Mouse (Mus musculus) embryonic facial prominence, embryonic 15.5 days (tissue): Measurements from ENCODE around the gene Cpm. TPM values are rescaled to one million over a fixed set of nuclear protein-coding genes. Genes with fewer than 3 reads are reported as not detected.

Source experiments
- ATAC-seq: fragments of 200-750 bp; cut with Nextera tagmentation; 2 replicates; pipeline ENCODE4 v1.8.0; 2017; ENCODE audit warnings: low read depth, moderate TSS enrichment; ENCODE audit not compliant: insufficient number of reproducible peaks, low FRiP score, low TSS enrichment
- H3K27ac ChIP-seq: fragments of 300-500 bp; sonication (generic); replicated peaks from 2 replicates; pipeline ENCODE4 v1.5.1; 2015; ENCODE audit warnings: mild to moderate bottlenecking, inconsistent platforms
- H3K27me3 ChIP-seq: fragments of 300-500 bp; sonication (generic); 2 replicates; pipeline ENCODE4 v1.6.1; 2015; ENCODE audit warnings: inconsistent platforms
- H3K36me3 ChIP-seq: fragments of 300-500 bp; sonication (generic); 2 replicates; pipeline ENCODE4 v1.6.1; 2015; ENCODE audit warnings: mild to moderate bottlenecking, inconsistent platforms
- H3K4me1 ChIP-seq: fragments of 300-500 bp; sonication (generic); 2 replicates; pipeline ENCODE4 v1.6.1; 2015; ENCODE audit warnings: inconsistent platforms
- H3K4me2 ChIP-seq: fragments of 300-500 bp; sonication (generic); replicated peaks from 2 replicates; pipeline ENCODE4 v1.6.1; 2015; ENCODE audit warnings: mild to moderate bottlenecking, inconsistent platforms
- H3K4me3 ChIP-seq: fragments of 300-500 bp; sonication (generic); replicated peaks from 2 replicates; pipeline ENCODE4 v1.5.1; 2015; ENCODE audit warnings: mild to moderate bottlenecking, inconsistent platforms
- H3K9ac ChIP-seq: fragments of 300-500 bp; sonication (generic); 2 replicates; pipeline ENCODE4 v1.6.1; 2015; ENCODE audit warnings: inconsistent platforms
- H3K9me3 ChIP-seq: fragments of 300-500 bp; sonication (generic); replicated peaks from 2 replicates; pipeline ENCODE4 v1.6.1; 2016; ENCODE audit warnings: inconsistent platforms
- WGBS: fragments of 180-500 bp; shearing (Covaris S2); methylation state at CpG from one replicate; pipeline ENCODE4 v1.1.7; 2015; 5-methylcytosine and 5-hydroxymethylcytosine counted together
- polyA plus RNA-seq: library from polyadenylated mRNA; unstranded; fragments of >200 nt; fragmentation: Nextera tagmentation; extraction: Ambion mirVana; gene quantifications from 2 replicates; pipeline ENCODE4 v1.2.1, GENCODE M21; 2015

Gene Cpm
- polyA plus RNA-seq, 1 experiment from 2014 or later, result 68.7 TPM

- no peak overlapping the region for H3K9ac ChIP-seq
- H3K4me3 ChIP-seq, result no peak overlapping the region
- no peak overlapping the region for H3K27ac ChIP-seq
- H3K9me3 ChIP-seq, result no peaks in the 10 kb centered on the region
- no peak for ATAC-seq
- WGBS, result 87% methylated on average over 15 of the region's 15 CpGs
- no peaks in the 10 kb centered on the region for H3K27me3 ChIP-seq
- H3K36me3 ChIP-seq, result peaks cover 24% of the 10 kb centered on the region
- H3K4me1 ChIP-seq, result 0 out of 2 replicates have a peak, but pooled peaks cover 3% of the 10 kb centered on the region
- H3K4me2 ChIP-seq, result no peak overlapping the region
These were observed 56.0 kb downstream of the Cpm start for GRCm38 (mm10) chr10:117685171-117685848.

DNA sequence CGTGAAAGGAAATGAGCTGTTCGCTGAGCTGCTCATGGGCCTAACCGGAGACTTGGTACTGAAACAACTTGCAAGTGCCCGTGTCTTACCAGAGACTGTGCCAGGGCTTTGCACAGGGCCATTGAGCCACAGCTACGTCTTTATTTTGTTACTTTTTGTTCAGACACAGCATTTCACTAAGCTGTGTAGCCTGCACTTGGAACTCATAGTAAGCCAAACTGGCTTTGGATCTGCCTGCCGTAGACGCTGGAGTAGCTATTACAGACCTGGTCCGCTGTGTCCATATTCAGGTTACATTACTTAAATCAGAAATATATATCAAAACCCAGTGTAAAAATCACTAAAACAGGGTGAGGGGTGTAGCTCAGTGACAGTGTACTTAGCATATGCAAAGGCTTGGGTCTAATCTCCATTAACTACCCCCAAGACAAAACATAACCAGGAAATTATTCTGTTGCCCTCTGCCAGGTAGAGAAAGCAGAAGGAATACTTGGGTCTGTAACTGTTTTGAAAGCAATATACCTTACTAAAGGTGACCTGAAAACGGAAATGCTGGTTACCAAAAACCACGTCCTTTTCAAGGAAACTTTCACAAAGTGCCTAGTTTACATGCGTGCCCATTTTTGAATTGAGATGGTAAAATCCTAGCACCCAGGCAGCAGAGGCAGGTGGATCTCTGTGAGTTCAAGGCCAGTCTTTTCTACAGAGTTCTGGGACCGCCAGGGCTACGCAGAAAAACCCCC, 56.7 kb downstream of the Cpm start:
- Histone ChIP-seq H3K4me3 (no peak overlapping the region), H3K9me3 (no peaks in the 10 kb centered on the region), H3K4me1 (0 out of 2 replicates have a peak, but pooled peaks cover 3% of the 10 kb centered on the region), H3K36me3 (peaks cover 31% of the 10 kb centered on the region), H3K27ac (no peak overlapping the region), H3K27me3 (no peaks in the 10 kb centered on the region), H3K9ac (no peak overlapping the region), H3K4me2 (no peak overlapping the region)
- 91% methylated on average over 13 of the region's 13 CpGs for WGBS
- no peak for ATAC-seq

- 0 out of 2 replicates have a peak, but pooled peaks cover 3% of the 10 kb centered on the region for H3K4me1 ChIP-seq
- H3K36me3 ChIP-seq, result peaks cover 39% of the 10 kb centered on the region
- no peak overlapping the region for H3K4me2 ChIP-seq
- no peak overlapping the region for H3K4me3 ChIP-seq
- no peak overlapping the region for H3K27ac ChIP-seq
- no peaks in the 10 kb centered on the region for H3K9me3 ChIP-seq
- WGBS, result 78% methylated on average over 3 of the region's 3 CpGs
- ATAC-seq, result no peak
- H3K27me3 ChIP-seq, result no peaks in the 10 kb centered on the region
- H3K9ac ChIP-seq, result no peak overlapping the region
These were observed 57.7 kb downstream of the Cpm start for GRCm38 (mm10) chr10:117687018-117687417.

DNA sequence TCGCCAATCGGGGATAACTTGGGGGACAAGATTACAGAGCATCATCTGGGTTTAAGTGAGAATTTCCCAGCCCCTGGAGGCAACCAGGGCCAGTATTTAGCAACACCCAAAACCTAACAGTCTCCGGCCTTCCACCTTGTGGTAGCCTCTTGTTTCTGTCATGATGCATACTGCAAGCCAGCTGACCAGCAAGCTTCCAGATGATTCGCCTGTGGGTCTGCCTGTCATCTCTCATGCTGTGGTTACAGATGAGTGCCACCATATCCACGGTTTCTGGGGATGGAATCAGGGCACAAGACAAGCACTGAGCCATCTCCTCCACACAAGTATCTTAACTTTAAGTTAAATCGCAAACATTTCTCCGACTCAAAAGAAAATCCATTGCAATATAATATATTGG, 58.3 kb downstream of the Cpm start:
- 86% methylated on average over 7 of the region's 7 CpGs for WGBS
- Histone ChIP-seq H3K4me3 (no peak overlapping the region), H3K27me3 (no peaks in the 10 kb centered on the region), H3K27ac (no peak overlapping the region), H3K4me2 (no peak overlapping the region), H3K9ac (no peak overlapping the region), H3K36me3 (peaks cover 44% of the 10 kb centered on the region), H3K9me3 (no peaks in the 10 kb centered on the region), H3K4me1 (0 out of 2 replicates have a peak, but pooled peaks cover 3% of the 10 kb centered on the region)
- no peak for ATAC-seq

DNA sequence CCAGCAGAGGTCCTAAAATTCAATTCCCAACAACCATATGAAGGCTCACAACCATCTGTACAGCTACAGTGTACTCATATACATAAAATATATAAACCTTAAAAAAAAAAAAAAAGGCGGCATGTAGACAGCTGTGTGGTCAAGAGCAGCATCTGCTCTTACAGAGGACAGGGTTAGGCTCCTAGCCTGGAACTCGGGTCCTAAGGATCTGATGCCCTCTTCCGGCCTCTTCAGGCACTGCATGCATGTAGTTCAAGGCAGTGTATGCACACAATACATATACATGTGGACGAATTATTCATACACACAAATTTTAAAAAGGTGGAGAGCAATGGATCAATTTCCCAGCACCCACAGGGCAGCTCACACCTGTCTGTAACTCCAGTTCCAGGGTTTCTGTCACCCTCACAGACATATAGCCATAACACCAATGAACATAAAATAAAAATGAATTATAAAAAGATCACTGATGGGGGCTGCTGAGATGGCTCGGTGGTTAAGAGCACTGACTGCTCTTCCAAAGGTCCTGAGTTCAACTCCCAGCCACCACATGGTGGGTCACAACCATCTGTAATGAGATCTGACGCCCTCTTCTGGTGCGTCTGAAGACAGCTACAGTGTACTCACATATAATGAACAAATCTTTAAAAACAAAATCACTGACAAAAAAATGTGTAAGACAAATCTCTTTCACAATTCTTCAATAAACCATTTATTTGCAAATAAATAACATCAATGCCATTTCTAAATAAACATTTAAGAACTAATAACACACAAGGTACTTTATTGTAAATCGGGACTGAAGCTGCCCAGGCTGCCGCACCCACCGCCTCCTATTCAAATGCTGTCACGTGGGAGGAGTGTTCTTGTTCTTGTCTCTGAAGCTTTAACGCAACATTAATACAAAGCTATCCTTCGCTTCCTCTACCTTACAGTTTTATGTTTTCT, 59.2 kb downstream of the Cpm start:
- no peaks in the 10 kb centered on the region for H3K9me3 ChIP-seq
- no peaks in the 10 kb centered on the region for H3K27me3 ChIP-seq
- no peak overlapping the region for H3K4me3 ChIP-seq
- H3K4me2 ChIP-seq, result no peak overlapping the region
- H3K9ac ChIP-seq, result no peak overlapping the region
- no peak for ATAC-seq
- no peaks in the 10 kb centered on the region for H3K4me1 ChIP-seq
- peaks cover 50% of the 10 kb centered on the region for H3K36me3 ChIP-seq
- 85% methylated on average over 13 of the region's 13 CpGs for WGBS
- no peak overlapping the region for H3K27ac ChIP-seq

DNA sequence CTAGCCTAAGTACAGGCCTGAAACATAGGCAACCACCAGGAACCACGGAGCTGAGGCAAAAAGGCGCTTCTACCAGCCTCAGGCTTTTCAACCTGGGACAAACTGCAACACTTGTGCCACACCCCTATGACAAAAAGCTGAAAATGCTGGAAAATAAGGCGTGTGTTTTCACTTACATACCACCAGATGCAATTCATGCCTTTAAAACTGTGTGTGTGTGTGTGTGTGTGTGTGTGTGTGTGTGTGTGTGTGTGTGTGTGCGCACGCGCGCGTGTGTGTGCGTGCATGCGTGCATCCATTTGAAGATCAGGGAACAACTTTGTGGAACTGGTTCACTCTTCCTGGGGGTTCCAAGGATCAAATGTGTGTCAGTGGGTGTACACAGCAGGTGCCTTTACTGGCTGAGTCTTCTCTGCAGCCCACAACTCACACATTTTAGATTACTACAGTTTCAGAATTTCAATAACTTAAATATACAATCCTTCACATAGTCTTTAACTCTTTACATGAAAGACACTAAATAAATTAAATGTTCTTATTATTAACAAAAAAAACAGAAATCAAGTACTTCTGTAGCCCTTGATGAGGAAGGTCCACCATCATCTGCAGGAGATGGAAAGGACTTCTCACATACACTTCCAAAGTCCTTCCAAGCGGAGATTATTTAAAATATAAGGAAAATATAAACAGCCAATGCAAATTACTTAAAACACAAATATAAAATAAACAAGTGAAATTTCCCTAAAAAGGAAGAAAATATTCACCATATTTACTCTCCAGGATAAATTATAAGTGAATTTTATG, 60.2 kb downstream of the Cpm start:
- ATAC-seq, result no peak
- H3K36me3 ChIP-seq, result peaks cover 58% of the 10 kb centered on the region
- 87% methylated on average over 11 of the region's 11 CpGs for WGBS
- no peaks in the 10 kb centered on the region for H3K9me3 ChIP-seq
- H3K27ac ChIP-seq, result no peak overlapping the region
- H3K4me1 ChIP-seq, result no peaks in the 10 kb centered on the region
- no peaks in the 10 kb centered on the region for H3K27me3 ChIP-seq
- H3K4me3 ChIP-seq, result no peak overlapping the region
- no peak overlapping the region for H3K9ac ChIP-seq
- H3K4me2 ChIP-seq, result no peak overlapping the region

DNA sequence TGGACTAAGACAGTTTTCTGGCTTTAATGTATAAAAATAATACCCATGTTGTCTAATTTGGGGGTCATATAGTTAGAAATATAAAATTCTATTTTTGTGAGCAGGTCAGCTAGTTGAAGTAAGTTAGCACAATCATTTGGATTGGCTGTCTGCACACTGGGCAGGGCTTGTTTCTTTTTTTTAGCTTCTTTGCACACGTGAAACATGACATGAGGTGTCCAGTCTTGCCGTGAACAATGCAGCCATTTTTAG, 60.7 kb downstream of the Cpm start:
- no peak overlapping the region for H3K4me2 ChIP-seq
- no peaks in the 10 kb centered on the region for H3K27me3 ChIP-seq
- no peak overlapping the region for H3K9ac ChIP-seq
- peaks cover 63% of the 10 kb centered on the region for H3K36me3 ChIP-seq
- 82% methylated on average over 2 of the region's 2 CpGs for WGBS
- H3K4me3 ChIP-seq, result no peak overlapping the region
- no peak overlapping the region for H3K27ac ChIP-seq
- ATAC-seq, result no peak
- no peaks in the 10 kb centered on the region for H3K4me1 ChIP-seq
- H3K9me3 ChIP-seq, result no peaks in the 10 kb centered on the region

- H3K4me3 ChIP-seq, result no peak overlapping the region
- ATAC-seq, result no peak
- no peak overlapping the region for H3K4me2 ChIP-seq
- H3K27ac ChIP-seq, result no peak overlapping the region
- H3K36me3 ChIP-seq, result peaks cover 71% of the 10 kb centered on the region
- no peaks in the 10 kb centered on the region for H3K27me3 ChIP-seq
- WGBS, result 97% methylated on average over 3 of the region's 3 CpGs
- no peaks in the 10 kb centered on the region for H3K4me1 ChIP-seq
- no peaks in the 10 kb centered on the region for H3K9me3 ChIP-seq
- no peak overlapping the region for H3K9ac ChIP-seq
These were observed 61.5 kb downstream of the Cpm start for GRCm38 (mm10) chr10:117690770-117691296.

DNA sequence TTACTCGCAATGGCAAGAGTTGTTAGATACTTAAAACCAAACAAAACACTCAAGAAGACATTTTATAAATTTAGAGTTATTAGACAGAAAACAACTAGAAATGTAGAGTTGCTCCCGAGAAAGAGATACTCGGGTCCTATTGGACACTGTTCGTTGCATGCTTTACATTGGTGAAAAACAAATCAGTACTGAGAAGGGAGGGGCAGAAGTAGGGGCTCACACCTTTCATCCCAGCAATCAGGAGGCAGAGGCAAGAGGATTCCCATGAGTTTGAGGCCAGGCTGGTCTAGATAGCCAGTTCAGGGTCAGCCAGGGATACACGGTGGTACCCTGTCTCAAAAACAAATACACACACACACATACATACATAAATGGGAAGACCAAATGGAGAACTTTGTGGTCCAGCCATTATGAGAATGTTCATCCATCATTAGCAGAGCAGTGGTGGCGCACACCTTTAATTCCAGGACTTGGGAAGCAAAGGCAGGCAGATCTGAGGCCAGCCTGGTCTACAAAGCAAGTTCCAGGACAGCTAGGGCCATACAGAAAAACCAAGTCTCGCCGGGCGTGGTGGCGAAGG, 62.2 kb downstream of the Cpm start:
- WGBS, result 95% methylated on average over 10 of the region's 10 CpGs
- Histone ChIP-seq H3K4me3 (no peak overlapping the region), H3K9ac (no peak overlapping the region), H3K27ac (no peak overlapping the region), H3K4me1 (no peaks in the 10 kb centered on the region), H3K36me3 (peaks cover 78% of the 10 kb centered on the region), H3K9me3 (no peaks in the 10 kb centered on the region), H3K27me3 (no peaks in the 10 kb centered on the region), H3K4me2 (no peak overlapping the region)
- ATAC-seq, result no peak

- Histone ChIP-seq H3K4me2 (no peak overlapping the region), H3K4me1 (no peaks in the 10 kb centered on the region), H3K9me3 (no peaks in the 10 kb centered on the region), H3K4me3 (no peak overlapping the region), H3K9ac (no peak overlapping the region), H3K27me3 (no peaks in the 10 kb centered on the region), H3K27ac (no peak overlapping the region), H3K36me3 (peaks cover 85% of the 10 kb centered on the region)
- ATAC-seq, result no peak
These were observed 62.9 kb downstream of the Cpm start for GRCm38 (mm10) chr10:117692173-117692572.
